23 mouse cellular contexts compared by ENCODE assay signal in genomic region chr2:102711511-102711910, GRCm38 (mm10). TPM values are rescaled to one million over a fixed set of nuclear protein-coding genes. Genes with fewer than 3 reads are reported as not detected.
A peak's percentile ranks its signal among the peaks of the same experiment; 100 is the strongest.
DNase-seq lines count a peak whose midpoint lies in the region; ATAC-seq and TF ChIP-seq lines count a peak whose summit lies in the region.
"Had no signal": no experiment of that assay in that cellular context is flagged by ENCODE, and none has a peak within 500 bp of the region (broad histone marks: within the 10 kb centered on the region; RNA-seq: fewer than 3 reads in every experiment).

No protein-coding gene starts in this region.

- 18% methylated on average over 5 of the region's 5 CpGs for WGBS in liver, adult 2 months
- WGBS in liver, embryonic 12.5 days (ENCODE audit: insufficient replicate concordance) = 67% methylated on average over 5 of the region's 5 CpGs

- H3K9me3 ChIP-seq in liver, embryonic 12.5 days (replicated peaks) = no peaks in the 10 kb centered on the region
- H3K9me3 ChIP-seq: embryonic facial prominence, embryonic 10.5 days; embryonic facial prominence, embryonic 12.5 days; forebrain, embryonic 10.5 days; forebrain, embryonic 12.5 days had no signal

- DNase-seq in liver, adult 2 months (ENCODE audit: extremely low read depth, low read depth, low spot score) = peak; percentile 86
- peak; percentile 11 for DNase-seq in lung, postnatal 36 days
- DNase-seq in lung, postnatal 14 days = no peak
- DNase-seq in gonadal fat pad, adult 2 months (ENCODE audit: low read depth) = peak; percentile 64
- no peak for DNase-seq in cerebellum, postnatal 10 days
- no peak for DNase-seq in gastrocnemius, postnatal 14 days
- DNase-seq: adrenal gland, adult 2 months; adrenal gland, postnatal 10 days; adrenal gland, postnatal 25 days; cerebellum, adult 11 months; cerebellum, adult 18-20 months; cerebellum, adult 8-10 months; cerebellum, adult 9-11 months; cerebellum, postnatal 25 days had no signal

- H3K9ac ChIP-seq in liver, adult 2 months (ENCODE audit: low read depth, low read length) = no peak overlapping the region
- no peak overlapping the region for H3K9ac ChIP-seq in liver, embryonic 12.5 days
- H3K9ac ChIP-seq: embryonic facial prominence, embryonic 12.5 days; forebrain, embryonic 12.5 days had no signal

- H3K4me3 ChIP-seq in liver, adult 2 months (ENCODE audit: insufficient read depth, low read depth, low read length) = no peak overlapping the region
- H3K4me3 ChIP-seq in liver, embryonic 12.5 days = no peak overlapping the region
- H3K4me3 ChIP-seq: embryonic facial prominence, embryonic 10.5 days; embryonic facial prominence, embryonic 12.5 days; forebrain, embryonic 10.5 days; forebrain, embryonic 12.5 days had no signal

- no peak overlapping the region for H3K4me2 ChIP-seq in liver, embryonic 12.5 days
- H3K4me2 ChIP-seq: embryonic facial prominence, embryonic 12.5 days; forebrain, embryonic 12.5 days had no signal

- no peak for ATAC-seq in liver, embryonic 12.5 days
- ATAC-seq: forebrain, embryonic 14.5 days; forebrain, embryonic 16.5 days had no signal

- no peaks in the 10 kb centered on the region for H3K4me1 ChIP-seq in liver, adult 2 months (ENCODE audit: control insufficient read depth, insufficient read depth, low read length)
- H3K4me1 ChIP-seq in liver, embryonic 12.5 days = no peaks in the 10 kb centered on the region
- H3K4me1 ChIP-seq: embryonic facial prominence, embryonic 10.5 days; embryonic facial prominence, embryonic 12.5 days; forebrain, embryonic 10.5 days; forebrain, embryonic 12.5 days had no signal

- H3K27me3 ChIP-seq in liver, adult 2 months (ENCODE audit: control insufficient read depth, insufficient read depth, low read length) = peaks cover 8% of the 10 kb centered on the region
- no peaks in the 10 kb centered on the region for H3K27me3 ChIP-seq in liver, embryonic 12.5 days (replicated peaks)
- H3K27me3 ChIP-seq: embryonic facial prominence, embryonic 12.5 days; forebrain, embryonic 12.5 days had no signal

- peak overlapping the region; percentile 17; the same call in 1 of the 2 replicates for H3K27ac ChIP-seq in liver, adult 2 months (replicated peaks; ENCODE audit: insufficient read depth, low read depth, low read length)
- no peak overlapping the region for H3K27ac ChIP-seq in liver, embryonic 12.5 days
- H3K27ac ChIP-seq: embryonic facial prominence, embryonic 10.5 days; embryonic facial prominence, embryonic 12.5 days; forebrain, embryonic 10.5 days; forebrain, embryonic 12.5 days had no signal

- H3K79me2 ChIP-seq in liver, adult 2 months (ENCODE audit: control insufficient read depth, insufficient read depth, low read length) = no peaks in the 10 kb centered on the region

- intact Hi-C loops in gastrocnemius, postnatal 14 days (cut with DNase I; ENCODE audit: low total_unique reads) = no loop called here

- no peak for TF ChIP-seq CTCF in liver, adult 2 months (IDR thresholded peaks at IDR 0.05; ENCODE audit: low read depth, low read length)

- TF ChIP-seq POLR2A in liver, adult 2 months (IDR thresholded peaks at IDR 0.05; ENCODE audit: extremely low read depth, insufficient read depth, low read length) = no peak

- H3K36me3 ChIP-seq in liver, adult 2 months (ENCODE audit: control insufficient read depth, insufficient read depth, low read length) = no peaks in the 10 kb centered on the region
- no peaks in the 10 kb centered on the region for H3K36me3 ChIP-seq in liver, embryonic 12.5 days
- H3K36me3 ChIP-seq: embryonic facial prominence, embryonic 10.5 days; embryonic facial prominence, embryonic 12.5 days; forebrain, embryonic 10.5 days; forebrain, embryonic 12.5 days had no signal

RNA-seq across cellular contexts. Expression of gene Slc1a2, which starts 53.1 kb away (rescaled TPM):
- 112 and 167 TPM in 2 replicates for total RNA-seq in liver, adult 2 months (2014; rRNA removed)
- polyA plus RNA-seq in liver, adult 2 months (2012; rRNA removed) = 89.4 and 97.7 TPM in 2 replicates
- polyA plus RNA-seq in liver, embryonic 12.5 days (2016; fragmentation: Nextera tagmentation; extraction: Ambion mirVana) = 0.44 and 0.47 TPM in 2 replicates
- 0.11 and 0.41 TPM in 2 replicates for polyA plus RNA-seq in gonadal fat pad, adult 2 months (2012; rRNA removed)
- total RNA-seq in gastrocnemius, postnatal 14 days (2021) = under 1 TPM; 0.31 to 0.40 TPM
- total RNA-seq: MEL had no signal
- polyA plus RNA-seq: C2C12 had no signal

Comparison
In these comparisons a context has a peak if more than half of its experiments do, and no peak if none do; other contexts are left out.
1. DNase-seq: peak in liver, adult 2 months (single experiment), lung, postnatal 36 days (single experiment) and gonadal fat pad, adult 2 months (single experiment); none in lung, postnatal 14 days (single experiment), cerebellum, postnatal 10 days (0 of 2) and gastrocnemius, postnatal 14 days (single experiment).
2. RNA of gene Slc1a2, which starts 53.1 kb away (polyA plus RNA-seq): 89.4 to 97.7 TPM in liver, adult 2 months; 0.44 to 0.47 TPM in liver, embryonic 12.5 days and 0.11 to 0.41 TPM in gonadal fat pad, adult 2 months; every median in the first group is over 10 times any median in the second.